Mouse (Mus musculus) bone marrow macrophage, adult 2 months (primary cell): ENCODE measurements at regions not wholly inside any gene's neighbourhood (a gene's known extent, or its start where the extent isn't known, plus 50 kb on each side); places are given as distances from the start of the nearest gene placed in this dataset.

Experiments used
- H3K27ac ChIP-seq: 2 replicates; pipeline ENCODE4 v1.5.1; 2012; ENCODE audit warnings: low read depth, low read length; ENCODE audit not compliant: insufficient read depth
- H3K4me1 ChIP-seq: 2 replicates; pipeline ENCODE4 v1.6.1; 2012; ENCODE audit warnings: low read length; ENCODE audit not compliant: control insufficient read depth, insufficient read depth
- H3K4me3 ChIP-seq: 2 replicates; pipeline ENCODE4 v1.5.1; 2012; ENCODE audit warnings: mild to moderate bottlenecking, low read length, moderate library complexity; ENCODE audit not compliant: insufficient read depth
- CTCF ChIP-seq: IDR thresholded peaks from 2 replicates; pipeline ENCODE4 v1.5.1; 2012; ENCODE audit warnings: low read depth, mild to moderate bottlenecking, low read length, moderate library complexity
- POLR2A ChIP-seq: IDR thresholded peaks from 2 replicates; pipeline ENCODE4 v1.6.1; 2012; ENCODE audit warnings: mild to moderate bottlenecking, low read depth, low read length, borderline replicate concordance

DNA sequence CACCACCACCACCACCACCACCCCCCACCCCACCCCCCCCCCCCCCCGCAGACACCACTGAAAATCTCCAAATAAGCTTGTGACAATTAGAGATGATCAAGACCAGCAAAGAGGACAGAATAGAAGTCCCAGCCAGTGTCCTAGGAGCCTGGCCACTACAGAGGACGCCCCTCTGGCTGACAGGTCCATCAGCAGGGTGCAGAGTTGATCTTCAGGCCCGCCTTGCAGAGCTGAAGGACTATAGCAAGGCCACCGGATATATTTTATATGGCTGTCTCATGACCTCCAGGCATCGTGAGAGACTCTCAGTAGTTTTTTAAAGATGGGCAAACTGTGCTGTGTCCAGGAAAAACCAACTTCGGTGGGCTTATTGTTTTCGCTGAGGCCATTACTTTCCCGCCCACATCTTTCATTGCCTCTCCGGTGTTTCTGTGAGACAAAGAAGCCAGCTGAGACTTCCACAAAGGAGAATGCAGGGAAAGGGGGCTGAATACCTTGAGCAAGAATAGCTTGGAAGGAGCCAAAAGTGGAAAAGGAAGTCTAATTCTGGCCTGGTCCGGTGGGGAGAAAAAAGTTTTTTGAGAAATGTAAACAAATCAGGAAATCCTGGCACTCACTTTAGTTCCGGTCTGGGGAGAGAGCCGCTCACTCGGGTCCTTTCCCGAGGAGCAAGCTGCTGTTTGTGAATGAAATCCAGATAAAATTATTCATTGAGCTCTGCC, 69.7 kb upstream of the Prep start:
- Histone ChIP-seq H3K4me1 (peaks cover 11% of the 10 kb centered on the region), H3K4me3 (no peak overlapping the region), H3K27ac (no peak overlapping the region)
- no peak for TF ChIP-seq CTCF
- TF ChIP-seq POLR2A = no peak

- TF ChIP-seq CTCF = no peak
- TF ChIP-seq POLR2A = no peak
Observed at GRCm38 (mm10) chr10:44995756-44996155, 71.2 kb upstream of the Prep start.

DNA sequence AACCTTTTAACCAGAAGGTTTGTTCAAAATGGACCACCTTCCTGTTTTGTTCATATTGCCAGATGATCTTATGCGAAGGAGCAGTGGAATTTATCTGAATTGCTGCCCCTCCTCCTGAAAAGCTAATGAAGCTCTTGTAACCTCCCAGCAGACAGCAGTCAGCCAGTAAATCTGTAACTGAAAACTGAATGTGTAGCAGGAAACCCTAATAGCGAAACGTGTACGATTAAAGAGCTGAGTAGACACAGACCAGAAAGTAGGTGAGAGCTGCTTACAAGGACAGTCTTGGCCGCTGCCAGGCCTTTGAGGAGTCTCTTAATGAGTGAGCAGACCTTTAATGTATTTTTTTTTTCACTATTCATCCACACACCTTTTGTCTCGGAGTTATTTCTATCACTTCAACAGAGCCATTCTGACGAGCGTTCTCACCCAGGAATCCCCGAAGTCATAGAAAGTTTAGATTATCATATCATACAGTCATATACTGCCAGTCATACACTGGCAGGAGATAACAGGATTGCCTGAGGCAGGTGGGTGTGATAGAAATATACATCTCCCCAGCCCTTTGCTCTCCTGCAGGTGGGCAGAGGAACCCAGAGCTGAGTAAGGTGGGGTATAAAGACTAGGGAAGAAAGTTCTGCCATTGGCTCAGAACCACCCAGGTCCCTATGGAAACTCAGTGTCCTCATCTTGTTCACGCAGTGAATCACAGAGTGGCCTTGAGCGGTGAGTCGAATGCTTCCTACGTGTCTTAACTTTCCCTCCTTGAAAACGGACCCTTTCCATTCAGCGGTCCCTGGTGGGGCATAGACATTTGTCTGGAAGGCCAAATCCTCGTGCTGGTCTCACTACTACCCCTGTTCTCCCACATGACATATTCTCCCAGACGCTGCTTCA, 72.4 kb upstream of the Prep start:
- no peak overlapping the region for H3K4me3 ChIP-seq

More at GRCm38 (mm10) chr10:44995756-44996155, 71.2 kb upstream of the Prep start:
- no peak overlapping the region for H3K27ac ChIP-seq
- H3K4me1 ChIP-seq = peaks cover 11% of the 10 kb centered on the region
- no peak overlapping the region for H3K4me3 ChIP-seq

DNA sequence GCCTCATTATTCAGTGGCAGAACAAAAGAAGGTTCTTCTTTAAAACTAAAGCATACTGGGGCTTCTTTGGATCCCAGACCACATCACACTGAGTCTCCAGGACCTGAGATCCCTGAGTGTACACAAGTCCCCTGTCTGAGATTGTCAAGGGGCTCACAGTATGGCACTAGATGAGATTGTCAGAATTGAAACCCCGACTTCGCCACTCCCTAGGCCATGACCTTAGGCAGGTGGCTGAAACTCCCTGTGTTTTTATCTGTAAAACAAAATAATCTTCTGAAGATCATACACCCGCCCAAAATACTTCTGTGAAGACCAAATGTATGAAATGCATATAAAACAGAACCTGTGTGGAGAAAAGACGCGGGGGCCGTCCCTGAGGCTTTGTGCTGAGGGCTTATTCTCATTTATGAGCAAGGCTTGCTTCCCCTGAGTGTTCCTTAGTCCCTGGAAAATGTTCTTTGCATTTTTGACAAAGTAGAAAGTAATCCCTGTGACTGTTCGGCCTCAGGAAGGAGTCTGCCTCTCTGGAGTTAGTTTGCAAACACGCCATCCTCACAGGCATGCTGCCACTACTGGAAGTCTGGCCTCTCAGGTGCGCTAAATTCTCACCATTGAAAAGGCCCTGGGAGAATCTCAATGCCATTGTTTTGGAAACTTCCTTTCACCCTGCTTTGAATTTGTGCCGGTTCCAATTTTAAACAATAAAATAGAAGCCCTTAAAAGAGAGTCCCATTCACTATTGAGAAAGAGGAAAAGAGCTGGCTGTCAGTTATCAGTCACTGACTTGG, 73.3 kb upstream of the Prep start:
- no peak for TF ChIP-seq CTCF
- TF ChIP-seq POLR2A = no peak
- Histone ChIP-seq H3K4me1 (peaks cover 11% of the 10 kb centered on the region), H3K4me3 (no peak overlapping the region), H3K27ac (no peak overlapping the region)

More for the DNA sequence above, 72.4 kb upstream of the Prep start:
- H3K4me1 ChIP-seq = peaks cover 8% of the 10 kb centered on the region
- no peak for TF ChIP-seq POLR2A
- no peak for TF ChIP-seq CTCF
- H3K27ac ChIP-seq = no peak overlapping the region

GRCm38 (mm10) chr10:44989539-44989938, 77.5 kb upstream of the Prep start:
- Histone ChIP-seq H3K4me3 (no peak overlapping the region), H3K4me1 (peaks cover 2% of the 10 kb centered on the region; the same call in 1 of the 2 replicates), H3K27ac (no peak overlapping the region)
- TF ChIP-seq CTCF = no peak

GRCm38 (mm10) chr10:44988756-44989155, 78.2 kb upstream of the Prep start:
- TF ChIP-seq CTCF = no peak
- TF ChIP-seq POLR2A = no peak
- peaks cover 2% of the 10 kb centered on the region; the same call in 1 of the 2 replicates for H3K4me1 ChIP-seq
- no peak overlapping the region for H3K27ac ChIP-seq
- no peak overlapping the region for H3K4me3 ChIP-seq

GRCm38 (mm10) chr10:44987615-44988014, 79.4 kb upstream of the Prep start:
- peaks cover 2% of the 10 kb centered on the region; the same call in 1 of the 2 replicates for H3K4me1 ChIP-seq
- H3K4me3 ChIP-seq = no peak overlapping the region
- TF ChIP-seq CTCF = no peak
- no peak for TF ChIP-seq POLR2A
- no peak overlapping the region for H3K27ac ChIP-seq

DNA sequence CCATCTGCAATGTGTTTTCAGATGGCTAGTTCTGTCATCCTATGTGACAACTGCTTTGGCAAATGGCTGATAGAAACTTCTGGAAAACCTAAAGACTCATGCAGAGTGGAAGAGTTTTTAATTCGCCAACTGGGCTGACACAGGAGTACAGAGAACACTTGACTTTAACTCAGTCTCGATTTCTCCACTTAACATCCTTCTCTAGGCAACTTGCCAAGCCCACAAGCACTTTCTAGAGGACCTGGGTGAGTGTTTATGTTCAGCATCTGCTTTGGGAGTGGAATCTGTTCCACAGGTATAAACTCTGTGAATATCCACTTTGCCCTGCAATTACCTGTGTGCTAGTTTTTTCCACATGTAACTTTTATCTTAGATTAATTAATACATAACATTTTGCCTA, 85.1 kb upstream of the Prep start:
- no peak overlapping the region for H3K4me3 ChIP-seq
- no peak overlapping the region for H3K27ac ChIP-seq
- no peak for TF ChIP-seq POLR2A
- no peaks in the 10 kb centered on the region for H3K4me1 ChIP-seq

DNA sequence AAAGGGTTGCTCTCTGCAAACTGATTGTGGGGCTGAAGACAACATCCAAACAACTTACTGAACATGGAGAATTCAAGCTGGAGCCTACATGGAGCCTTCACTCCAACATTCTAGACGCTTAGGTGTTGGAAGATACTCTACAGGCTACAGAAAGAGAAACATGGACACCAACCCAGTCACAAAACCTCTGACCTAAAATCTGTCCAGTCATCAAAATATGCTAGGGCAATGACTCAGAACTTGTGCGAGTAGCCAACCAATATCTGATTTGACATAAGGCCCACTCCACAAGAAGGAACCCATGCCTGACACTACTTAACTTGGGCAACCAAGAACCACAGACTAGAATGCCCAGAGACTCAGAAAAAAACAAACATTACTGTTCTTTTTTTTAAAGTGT, 90.2 kb upstream of the Prep start:
- Histone ChIP-seq H3K4me3 (no peak overlapping the region), H3K4me1 (no peaks in the 10 kb centered on the region), H3K27ac (no peak overlapping the region)
- TF ChIP-seq CTCF = no peak
- TF ChIP-seq POLR2A = no peak

DNA sequence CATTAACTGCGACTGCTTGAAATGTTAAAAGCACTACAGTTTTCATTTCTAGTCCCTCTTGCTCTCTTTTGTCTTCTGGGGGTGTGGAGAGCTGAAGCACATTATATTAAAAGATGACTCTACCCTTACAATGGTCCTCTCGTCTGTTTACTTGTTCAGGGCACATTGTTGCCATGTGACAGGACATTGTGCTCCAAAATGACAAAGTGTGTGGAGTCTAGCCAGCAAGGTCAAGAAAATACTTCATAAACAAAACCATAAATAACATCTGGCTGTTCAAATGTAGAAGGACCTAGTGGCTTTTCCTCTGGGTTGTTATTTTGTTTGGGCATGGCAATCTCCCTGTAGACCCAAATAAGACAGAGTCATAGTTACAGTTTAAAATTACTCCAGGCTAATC, 95.1 kb upstream of the Prep start:
- TF ChIP-seq POLR2A (no peak), CTCF (no peak)
- Histone ChIP-seq H3K4me3 (no peak overlapping the region), H3K27ac (no peak overlapping the region), H3K4me1 (no peaks in the 10 kb centered on the region)

DNA sequence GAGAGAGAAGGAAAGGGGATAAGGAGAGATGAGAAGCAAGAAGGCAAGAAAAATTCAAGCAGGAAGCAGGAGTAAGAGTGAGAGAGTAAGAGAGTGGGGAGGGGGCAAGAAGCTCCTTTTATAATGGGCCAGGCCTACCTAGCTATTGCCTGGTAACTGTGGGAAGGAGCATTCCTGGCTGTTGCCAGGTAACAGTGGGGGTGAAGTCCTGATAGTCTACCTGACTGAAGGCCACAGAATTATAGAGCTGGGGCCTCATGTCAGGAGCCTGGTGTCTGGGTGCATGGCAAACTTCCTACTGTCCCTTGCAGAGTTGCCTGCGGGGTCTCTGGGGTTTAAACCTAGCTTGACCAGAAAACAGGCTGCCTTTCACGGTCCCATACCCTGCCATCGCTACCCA, 107.0 kb upstream of the Prep start:
- TF ChIP-seq CTCF (no peak), POLR2A (no peak)
- Histone ChIP-seq H3K4me1 (no peaks in the 10 kb centered on the region), H3K27ac (no peak overlapping the region), H3K4me3 (no peak overlapping the region)
